Mouse (Mus musculus) large intestine, adult 2 months (tissue): Measurements from ENCODE around the gene Krt73. TPM values are rescaled to one million over a fixed set of nuclear protein-coding genes. Genes with fewer than 3 reads are reported as not detected.

Source experiments
- polyA plus RNA-seq: library from polyadenylated mRNA; depleted of rRNA; stranded (reverse); fragments of >200 nt; gene quantifications from 2 replicates; pipeline ENCODE4 v1.2.3, GENCODE M21; 2012; rRNA removed

The Krt73 gene
- polyA plus RNA-seq, 1 experiment: not detected

Other genes starting within 250 kb of the Krt73 start
- gene Krt90, start 239.4 kb downstream of the Krt73 start, polyA plus RNA-seq: 0.04 TPM in 1 of 2 replicates, not detected in the other
- not detected in 2 replicates for gene Krt75, start 228.4 kb downstream of the Krt73 start, polyA plus RNA-seq
- not detected in 2 replicates for gene Gm5414, start 174.2 kb downstream of the Krt73 start, polyA plus RNA-seq
- gene Gm5478, start 155.0 kb downstream of the Krt73 start, polyA plus RNA-seq: not detected in 2 replicates
- not detected in 2 replicates for gene Krt6b, start 122.1 kb downstream of the Krt73 start, polyA plus RNA-seq
- gene Krt6a, start 108.0 kb downstream of the Krt73 start, polyA plus RNA-seq: 0.04 TPM in 1 of 2 replicates, not detected in the other
- 0.07 and 0.14 TPM in 2 replicates for gene Krt5, start 89.4 kb downstream of the Krt73 start, polyA plus RNA-seq
- not detected in 2 replicates for gene Krt71, start 59.2 kb downstream of the Krt73 start, polyA plus RNA-seq
- not detected in 2 replicates for gene Krt72, start 15.9 kb downstream of the Krt73 start, polyA plus RNA-seq
- gene Krt2, start 15.8 kb upstream of the Krt73 start, polyA plus RNA-seq: not detected in 2 replicates
- 0.04 and 0.17 TPM in 2 replicates for gene Krt1, start 48.4 kb upstream of the Krt73 start, polyA plus RNA-seq
- not detected in 2 replicates for gene Krt77, start 67.4 kb upstream of the Krt73 start, polyA plus RNA-seq
- gene Krt76, start 90.6 kb upstream of the Krt73 start, polyA plus RNA-seq: 0.02 TPM in 1 of 2 replicates, not detected in the other
- 0.11 and 0.21 TPM in 2 replicates for gene Krt4, start 122.4 kb upstream of the Krt73 start, polyA plus RNA-seq
- 0.21 and 0.43 TPM in 2 replicates for gene Krt79, start 138.0 kb upstream of the Krt73 start, polyA plus RNA-seq
- gene Krt78, start 151.9 kb upstream of the Krt73 start, polyA plus RNA-seq: 0.16 and 0.19 TPM in 2 replicates
- gene Krt8, start 202.1 kb upstream of the Krt73 start, polyA plus RNA-seq: 2,897 and 3,506 TPM in 2 replicates
- 214 and 251 TPM in 2 replicates for gene Krt18, start 225.8 kb upstream of the Krt73 start, polyA plus RNA-seq